Mouse (Mus musculus) neural tube, embryonic 12.5 days (tissue): Measurements from ENCODE around the gene Bcl11a. TPM values are rescaled to one million over a fixed set of nuclear protein-coding genes. Genes with fewer than 3 reads are reported as not detected.

Source experiments
- ATAC-seq: fragments of 200-750 bp; cut with Nextera tagmentation; 2 replicates; pipeline ENCODE4 v1.8.0; 2017; ENCODE audit warnings: low read depth, mild to moderate bottlenecking, moderate TSS enrichment, moderate library complexity; ENCODE audit not compliant: low FRiP score
- H3K27ac ChIP-seq: fragments of 300-500 bp; sonication (generic); 2 replicates; pipeline ENCODE4 v1.5.1; 2016
- H3K27me3 ChIP-seq: fragments of 300-500 bp; sonication (generic); replicated peaks from 2 replicates; pipeline ENCODE4 v1.6.1; 2016; ENCODE audit warnings: mild to moderate bottlenecking
- H3K36me3 ChIP-seq: fragments of 300-500 bp; sonication (generic); 2 replicates; pipeline ENCODE4 v1.6.1; 2016; ENCODE audit warnings: mild to moderate bottlenecking
- H3K4me1 ChIP-seq: fragments of 300-500 bp; sonication (generic); 2 replicates; pipeline ENCODE4 v1.6.1; 2016
- H3K4me2 ChIP-seq: fragments of 300-500 bp; sonication (generic); replicated peaks from 2 replicates; pipeline ENCODE4 v1.6.1; 2016; ENCODE audit warnings: mild to moderate bottlenecking
- H3K4me3 ChIP-seq: fragments of 300-500 bp; sonication (generic); 2 replicates; pipeline ENCODE4 v1.5.1; 2016
- H3K9ac ChIP-seq: fragments of 300-500 bp; sonication (generic); 2 replicates; pipeline ENCODE4 v1.6.1; 2016; ENCODE audit warnings: mild to moderate bottlenecking
- H3K9me3 ChIP-seq: fragments of 300-500 bp; sonication (generic); 2 replicates; pipeline ENCODE4 v1.6.1; 2016; ENCODE audit warnings: mild to moderate bottlenecking
- WGBS: fragments of 180-500 bp; shearing (Covaris S2); methylation state at CpG from one replicate; pipeline ENCODE4 v1.1.7; 2016; 5-methylcytosine and 5-hydroxymethylcytosine counted together
- polyA plus RNA-seq: library from polyadenylated mRNA; unstranded; fragments of >200 nt; fragmentation: Nextera tagmentation; extraction: Ambion mirVana; gene quantifications from 2 replicates; pipeline ENCODE4 v1.2.1, GENCODE M21; 2016

Bcl11a gene
- polyA plus RNA-seq, 1 experiment from 2014 or later, result 96.6 TPM

DNA sequence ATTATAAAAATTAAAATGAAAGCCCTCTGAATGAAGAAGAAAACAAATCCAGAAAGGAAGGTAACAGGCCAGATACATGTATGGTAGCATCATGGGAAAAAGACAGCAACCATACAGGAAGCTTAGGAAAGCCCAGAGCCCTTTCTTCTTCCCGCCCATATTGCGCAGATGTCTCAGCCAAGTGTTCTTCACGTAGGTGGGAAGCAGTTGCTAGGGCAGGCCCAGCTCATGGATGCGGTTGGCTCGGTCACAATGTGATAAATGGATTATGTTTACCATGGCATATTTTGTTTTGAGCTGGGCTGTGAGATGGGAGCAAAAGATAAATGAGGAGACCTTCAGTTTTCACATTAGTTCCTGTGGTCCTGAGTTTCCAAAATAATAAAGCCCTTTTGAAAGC lies 29.6 kb downstream of the Bcl11a start:
- no peak overlapping the region for H3K4me3 ChIP-seq
- H3K4me2 ChIP-seq, result no peak overlapping the region
- peaks cover 43% of the 10 kb centered on the region for H3K4me1 ChIP-seq
- 85% methylated on average over 5 of the region's 5 CpGs for WGBS
- H3K9ac ChIP-seq, result no peak overlapping the region
- H3K27ac ChIP-seq, result no peak overlapping the region
- no peaks in the 10 kb centered on the region for H3K9me3 ChIP-seq
- H3K27me3 ChIP-seq, result no peaks in the 10 kb centered on the region
- no peaks in the 10 kb centered on the region; the same call in 1 of the 2 replicates for H3K36me3 ChIP-seq
- ATAC-seq, result no peak

DNA sequence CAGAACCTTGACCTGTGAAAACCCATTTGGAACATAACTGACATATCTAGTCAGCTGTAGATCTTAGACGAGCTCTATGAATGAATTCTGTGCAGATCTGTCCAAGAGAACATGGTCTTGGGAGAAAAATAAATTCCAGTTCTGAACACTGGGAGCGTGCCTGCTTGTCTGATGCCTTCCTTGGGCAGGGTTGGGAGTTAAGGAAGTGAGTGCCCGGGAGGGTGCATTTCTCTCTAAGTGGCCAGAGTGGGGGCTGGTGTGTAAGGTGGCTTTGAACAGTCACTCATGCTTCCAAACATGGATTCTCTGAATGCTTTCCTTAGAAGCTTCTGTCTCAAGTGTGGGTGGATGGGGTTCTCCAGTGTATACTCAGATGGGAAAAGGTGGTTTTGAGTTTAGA lies 31.1 kb downstream of the Bcl11a start:
- ATAC-seq, result no peak
- Histone ChIP-seq H3K27ac (no peak overlapping the region), H3K4me3 (no peak overlapping the region), H3K9ac (no peak overlapping the region), H3K4me2 (no peak overlapping the region), H3K9me3 (no peaks in the 10 kb centered on the region), H3K4me1 (peaks cover 33% of the 10 kb centered on the region), H3K27me3 (no peaks in the 10 kb centered on the region), H3K36me3 (no peaks in the 10 kb centered on the region; the same call in 1 of the 2 replicates)
- 83% methylated on average over 3 of the region's 3 CpGs for WGBS

DNA sequence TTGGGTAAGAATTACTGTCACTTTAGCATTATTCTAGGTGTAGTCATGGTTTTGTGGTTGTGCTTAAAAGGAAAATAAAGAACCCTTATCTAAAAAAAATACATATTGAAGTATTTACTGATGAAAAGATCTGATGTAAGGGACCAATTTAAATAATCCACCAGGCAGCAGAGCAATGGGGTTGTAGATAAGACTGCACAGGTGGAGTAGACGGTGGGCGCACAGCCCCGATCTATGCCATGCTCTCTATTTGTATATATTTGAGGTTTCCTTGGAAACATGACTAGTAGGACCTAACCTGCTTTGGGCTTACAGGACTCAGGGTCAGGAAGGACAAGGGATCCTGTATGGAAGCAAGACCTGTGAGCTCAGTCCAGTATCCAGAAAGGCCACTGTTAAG lies 31.5 kb downstream of the Bcl11a start:
- H3K4me1 ChIP-seq, result peaks cover 33% of the 10 kb centered on the region
- no peak overlapping the region for H3K27ac ChIP-seq
- no peak overlapping the region for H3K4me3 ChIP-seq
- H3K4me2 ChIP-seq, result no peak overlapping the region
- H3K27me3 ChIP-seq, result no peaks in the 10 kb centered on the region
- WGBS, result 98% methylated on average over 3 of the region's 3 CpGs
- no peak for ATAC-seq
- no peaks in the 10 kb centered on the region for H3K9me3 ChIP-seq
- no peaks in the 10 kb centered on the region; the same call in 1 of the 2 replicates for H3K36me3 ChIP-seq
- no peak overlapping the region for H3K9ac ChIP-seq

DNA sequence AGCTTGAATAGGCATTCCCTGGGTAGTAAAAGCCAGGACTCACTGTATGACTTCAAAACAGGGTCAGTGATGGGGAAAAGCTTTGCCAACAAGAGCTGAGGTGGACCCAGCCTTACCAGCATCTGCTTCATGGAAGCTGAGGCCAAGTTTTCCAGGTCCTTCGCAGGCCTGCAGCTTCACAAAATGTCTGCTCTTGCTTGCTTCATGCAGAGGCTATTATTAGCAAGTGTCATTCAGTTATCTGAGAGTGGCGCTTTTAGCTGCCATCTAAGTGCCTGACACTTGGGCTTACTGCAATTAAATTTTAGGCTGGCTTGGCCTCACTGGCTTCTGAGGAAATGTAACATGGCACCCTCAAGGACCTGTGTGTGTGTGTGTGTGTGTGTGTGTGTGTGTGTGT lies 32.3 kb downstream of the Bcl11a start:
- WGBS, result 83% methylated on average over 2 of the region's 2 CpGs
- no peak for ATAC-seq
- Histone ChIP-seq H3K9me3 (no peaks in the 10 kb centered on the region), H3K4me3 (no peak overlapping the region), H3K4me2 (no peak overlapping the region), H3K27me3 (no peaks in the 10 kb centered on the region), H3K4me1 (peaks cover 36% of the 10 kb centered on the region), H3K9ac (no peak overlapping the region), H3K27ac (no peak overlapping the region), H3K36me3 (no peaks in the 10 kb centered on the region; the same call in 1 of the 2 replicates)

DNA sequence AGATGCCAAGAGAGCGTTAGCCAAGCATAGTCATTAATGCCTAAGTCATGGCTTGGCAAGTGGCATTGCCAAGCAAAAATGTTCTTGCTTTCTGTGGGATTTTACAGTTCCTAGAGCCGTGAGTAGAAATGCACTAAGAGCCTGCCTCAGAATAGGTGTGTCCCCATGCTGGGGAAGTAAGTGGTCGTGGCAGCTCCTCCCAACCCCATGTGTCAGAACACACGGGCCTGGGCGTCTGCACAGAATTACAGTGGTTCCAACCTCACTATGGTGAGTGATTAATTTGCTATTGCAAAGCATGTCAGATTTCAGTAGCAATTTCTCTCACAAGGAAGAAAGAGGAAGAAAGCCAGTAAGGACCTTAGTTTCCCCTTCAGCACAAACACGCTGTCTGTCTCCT lies 33.9 kb downstream of the Bcl11a start:
- H3K36me3 ChIP-seq, result peaks cover 6% of the 10 kb centered on the region; the same call in 1 of the 2 replicates
- no peak for ATAC-seq
- H3K4me3 ChIP-seq, result no peak overlapping the region
- no peaks in the 10 kb centered on the region for H3K27me3 ChIP-seq
- H3K4me1 ChIP-seq, result peaks cover 37% of the 10 kb centered on the region
- H3K27ac ChIP-seq, result no peak overlapping the region
- H3K9me3 ChIP-seq, result no peaks in the 10 kb centered on the region
- no peak overlapping the region for H3K9ac ChIP-seq
- WGBS, result 54% methylated on average over 6 of the region's 6 CpGs
- H3K4me2 ChIP-seq, result no peak overlapping the region

DNA sequence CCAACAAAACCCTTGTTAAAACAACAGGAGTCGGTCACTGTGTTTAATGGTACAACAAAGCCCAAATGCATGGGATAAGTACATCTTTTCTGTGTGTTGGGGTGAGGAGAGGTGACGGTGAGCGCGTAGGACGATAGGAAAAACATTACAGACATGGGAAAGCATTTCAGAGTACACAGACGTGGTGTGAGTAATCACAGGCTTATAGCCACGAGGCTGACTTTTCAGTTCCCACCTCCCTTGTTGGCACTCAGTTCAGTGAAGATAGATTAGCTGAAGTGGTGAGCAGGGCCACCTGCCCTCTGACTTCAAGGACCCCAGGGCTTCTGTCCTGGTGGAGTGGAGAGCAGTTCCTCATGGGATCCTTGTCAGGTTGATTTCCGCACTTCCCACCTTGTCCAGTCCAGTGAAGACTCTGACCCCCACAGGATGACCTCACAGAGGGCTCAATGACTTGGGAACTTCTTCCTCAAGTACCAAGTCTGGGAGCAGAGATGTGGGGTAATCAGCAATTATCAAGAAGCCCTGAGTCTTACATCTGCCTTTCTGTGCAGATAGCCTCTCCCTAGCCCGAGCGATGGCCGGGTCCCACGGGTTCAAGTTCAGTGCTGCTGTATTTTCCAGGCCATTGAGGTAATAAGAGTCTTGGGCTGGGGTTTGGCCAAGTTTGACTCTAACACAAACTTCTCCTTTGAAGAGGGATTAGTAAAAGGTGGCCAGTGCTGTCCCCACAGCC lies 37.3 kb downstream of the Bcl11a start:
- no peak for ATAC-seq
- WGBS, result 71% methylated on average over 12 of the region's 12 CpGs

DNA sequence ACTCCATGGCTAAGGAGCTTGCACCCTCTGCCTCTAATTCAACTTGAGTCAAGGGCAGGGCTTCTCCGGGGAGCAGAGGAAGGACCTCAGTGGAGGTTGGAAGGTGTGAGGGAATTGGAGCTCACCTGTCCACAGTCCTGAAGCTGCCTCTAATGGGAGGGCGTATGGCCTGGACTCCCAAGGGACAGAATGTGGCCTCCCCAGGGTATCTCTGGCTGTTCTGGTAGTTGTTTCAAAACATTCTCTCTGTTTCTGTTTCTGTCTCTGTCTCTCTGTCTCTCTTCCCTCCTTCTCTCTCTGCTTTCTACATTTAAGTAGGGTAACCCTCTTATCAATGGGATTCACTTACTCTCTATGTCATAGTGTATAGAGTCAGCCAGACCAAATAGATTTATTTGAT lies 38.2 kb downstream of the Bcl11a start:
- no peak overlapping the region for H3K4me2 ChIP-seq
- no peak overlapping the region for H3K4me3 ChIP-seq
- H3K36me3 ChIP-seq, result peaks cover 17% of the 10 kb centered on the region; the same call in 1 of the 2 replicates
- H3K9me3 ChIP-seq, result no peaks in the 10 kb centered on the region
- H3K27ac ChIP-seq, result no peak overlapping the region
- WGBS, result 94% methylated on average over 2 of the region's 2 CpGs
- H3K4me1 ChIP-seq, result peaks cover 49% of the 10 kb centered on the region
- no peak for ATAC-seq
- H3K27me3 ChIP-seq, result no peaks in the 10 kb centered on the region
- H3K9ac ChIP-seq, result no peak overlapping the region

More for the DNA sequence above, 37.3 kb downstream of the Bcl11a start:
- no peak overlapping the region for H3K4me2 ChIP-seq
- no peaks in the 10 kb centered on the region for H3K9me3 ChIP-seq
- H3K4me3 ChIP-seq, result no peak overlapping the region
- H3K9ac ChIP-seq, result no peak overlapping the region
- no peak overlapping the region for H3K27ac ChIP-seq
- H3K36me3 ChIP-seq, result peaks cover 17% of the 10 kb centered on the region; the same call in 1 of the 2 replicates
- H3K4me1 ChIP-seq, result peaks cover 48% of the 10 kb centered on the region
- H3K27me3 ChIP-seq, result no peaks in the 10 kb centered on the region

DNA sequence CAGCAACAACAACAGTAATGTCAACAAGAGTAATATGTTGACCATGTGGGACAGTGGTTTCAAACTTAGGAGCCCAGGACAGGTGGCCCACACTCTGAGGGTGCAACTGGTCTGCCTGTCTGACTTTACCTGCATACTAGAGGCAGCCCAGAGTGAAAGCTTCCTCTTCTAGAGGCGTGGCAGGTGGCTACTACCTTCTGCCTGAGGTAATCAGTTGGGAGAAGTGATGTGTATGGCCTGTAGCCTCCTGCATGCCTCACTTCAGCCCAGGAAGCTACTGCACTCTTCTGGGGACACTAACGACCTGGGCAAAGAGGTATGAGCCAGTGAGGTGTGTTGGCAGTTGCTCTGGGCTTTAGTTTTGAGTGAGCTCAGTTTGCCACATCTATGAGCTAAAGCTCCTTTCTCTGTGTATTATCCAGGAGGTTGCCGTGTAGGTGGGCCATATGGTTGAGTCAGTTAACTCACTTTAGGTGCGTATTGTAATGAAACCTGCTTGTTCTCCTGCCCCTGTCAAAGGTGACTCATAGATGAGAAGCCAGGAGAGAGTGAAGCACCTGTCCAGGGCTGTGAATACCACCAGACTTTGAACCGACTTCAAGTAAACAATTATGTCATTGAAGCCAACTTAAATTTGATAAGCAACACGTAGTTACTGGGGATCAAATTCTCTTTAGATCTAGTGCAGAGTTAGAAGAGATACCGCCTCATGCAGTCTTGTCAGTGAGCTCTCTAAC lies 38.9 kb downstream of the Bcl11a start:
- WGBS, result 93% methylated on average over 7 of the region's 7 CpGs
- Histone ChIP-seq H3K4me1 (peaks cover 50% of the 10 kb centered on the region), H3K9me3 (no peaks in the 10 kb centered on the region)

DNA sequence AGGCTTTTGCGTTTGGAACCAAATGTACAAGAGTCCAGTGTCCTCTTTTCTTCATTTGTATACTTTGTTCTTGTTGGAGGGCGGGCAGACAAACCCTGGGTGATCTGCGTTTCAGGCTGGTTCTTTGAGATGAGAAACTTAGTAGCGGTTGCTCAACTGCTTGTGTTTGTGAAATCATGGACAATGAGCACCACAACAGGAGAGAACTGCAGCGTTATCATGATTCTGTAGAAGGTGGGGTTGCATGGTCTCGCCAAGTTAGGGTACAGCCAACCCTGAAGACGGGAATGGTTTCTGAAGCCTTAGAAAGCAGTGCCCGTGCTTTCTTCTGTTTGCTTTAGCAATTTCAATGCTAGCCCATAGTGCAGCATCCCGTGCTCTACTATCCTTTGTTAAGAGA lies 43.3 kb downstream of the Bcl11a start:
- ATAC-seq, result no peak
- Histone ChIP-seq H3K4me3 (no peak overlapping the region), H3K36me3 (peaks cover 13% of the 10 kb centered on the region; the same call in 1 of the 2 replicates), H3K27me3 (no peaks in the 10 kb centered on the region), H3K4me1 (peaks cover 47% of the 10 kb centered on the region), H3K9me3 (no peaks in the 10 kb centered on the region), H3K4me2 (no peak overlapping the region), H3K27ac (no peak overlapping the region), H3K9ac (no peak overlapping the region)
- WGBS, result 83% methylated on average over 9 of the region's 9 CpGs

More for the DNA sequence above, 38.9 kb downstream of the Bcl11a start:
- Histone ChIP-seq H3K36me3 (peaks cover 17% of the 10 kb centered on the region; the same call in 1 of the 2 replicates), H3K27ac (no peak overlapping the region), H3K9ac (no peak overlapping the region), H3K4me3 (no peak overlapping the region), H3K27me3 (no peaks in the 10 kb centered on the region), H3K4me2 (no peak overlapping the region)
- ATAC-seq, result no peak

DNA sequence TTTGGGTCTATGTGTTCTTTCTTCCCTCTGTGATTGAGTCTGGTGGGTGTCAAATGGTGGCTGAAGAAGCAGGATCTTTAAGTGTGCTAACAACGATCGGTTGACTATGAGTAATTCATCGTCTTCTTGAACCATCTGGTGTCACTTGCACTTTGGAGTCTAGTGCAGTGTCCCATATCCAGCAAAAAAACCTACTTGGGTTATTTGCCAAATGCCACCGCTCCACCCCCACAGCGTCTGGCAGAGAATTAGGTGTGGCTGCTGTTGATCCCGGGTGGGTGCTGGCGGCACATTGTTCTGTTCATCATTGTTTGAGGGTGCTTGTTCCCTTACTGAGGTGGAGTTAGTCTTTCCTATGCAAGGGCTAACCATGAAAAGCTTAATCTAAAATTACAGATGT lies 45.0 kb downstream of the Bcl11a start:
- H3K27ac ChIP-seq, result no peak overlapping the region
- no peaks in the 10 kb centered on the region for H3K9me3 ChIP-seq
- ATAC-seq, result no peak
- no peaks in the 10 kb centered on the region for H3K27me3 ChIP-seq
- peaks cover 2% of the 10 kb centered on the region; the same call in 1 of the 2 replicates for H3K36me3 ChIP-seq
- WGBS, result 90% methylated on average over 7 of the region's 7 CpGs
- no peak overlapping the region for H3K9ac ChIP-seq
- H3K4me1 ChIP-seq, result peaks cover 49% of the 10 kb centered on the region
- no peak overlapping the region for H3K4me2 ChIP-seq
- H3K4me3 ChIP-seq, result no peak overlapping the region

DNA sequence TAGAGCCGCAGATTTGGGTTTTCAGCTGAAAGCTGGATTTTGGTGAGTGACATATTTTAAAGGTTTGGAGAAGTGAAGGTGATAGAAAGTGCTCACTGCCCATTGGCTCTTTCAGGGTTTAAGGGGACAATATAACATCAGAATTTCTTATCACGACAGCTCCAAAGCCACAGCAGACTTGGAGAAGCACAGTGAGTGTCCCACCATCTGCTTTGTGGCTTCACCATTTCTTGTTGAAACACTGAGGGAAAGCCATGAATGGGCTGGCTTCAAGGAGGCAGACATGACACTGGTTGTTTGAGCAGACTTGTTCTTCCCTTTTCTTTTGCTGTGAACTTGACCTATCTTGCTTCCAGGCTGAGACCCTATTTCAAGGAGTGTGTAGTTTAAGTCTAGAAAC lies 46.1 kb downstream of the Bcl11a start:
- no peak overlapping the region for H3K4me3 ChIP-seq
- no peak overlapping the region for H3K4me2 ChIP-seq
- H3K36me3 ChIP-seq, result no peaks in the 10 kb centered on the region
- no peaks in the 10 kb centered on the region for H3K9me3 ChIP-seq
- peaks cover 41% of the 10 kb centered on the region for H3K4me1 ChIP-seq
- H3K27ac ChIP-seq, result no peak overlapping the region
- H3K27me3 ChIP-seq, result no peaks in the 10 kb centered on the region
- no peak for ATAC-seq
- H3K9ac ChIP-seq, result no peak overlapping the region
- 83% methylated on average over 2 of the region's 2 CpGs for WGBS

DNA sequence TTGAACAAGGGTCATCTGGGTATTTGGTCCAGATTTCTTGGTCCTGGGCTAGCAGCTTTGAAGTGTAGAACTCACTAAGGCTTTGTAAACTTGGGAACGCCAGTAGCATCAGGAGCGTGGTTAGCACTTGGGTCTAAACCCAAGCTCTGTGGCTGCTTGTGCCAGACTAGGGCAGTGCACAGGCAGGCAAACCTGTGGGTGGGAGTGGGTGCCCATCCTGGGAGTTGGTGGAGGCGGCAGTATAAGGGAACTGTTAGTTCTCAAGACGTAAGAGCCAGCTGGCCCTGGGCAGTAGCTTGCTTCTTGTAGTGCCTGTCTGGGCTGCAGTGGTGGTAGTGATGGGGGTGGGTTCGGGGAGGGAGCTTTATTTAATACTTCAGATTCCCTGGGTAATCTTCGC lies 47.2 kb downstream of the Bcl11a start:
- no peaks in the 10 kb centered on the region for H3K9me3 ChIP-seq
- no peak for ATAC-seq
- H3K36me3 ChIP-seq, result peaks cover 3% of the 10 kb centered on the region
- peaks cover 30% of the 10 kb centered on the region for H3K4me1 ChIP-seq
- no peak overlapping the region for H3K4me2 ChIP-seq
- no peak overlapping the region for H3K27ac ChIP-seq
- 86% methylated on average over 6 of the region's 6 CpGs for WGBS
- no peaks in the 10 kb centered on the region for H3K27me3 ChIP-seq
- no peak overlapping the region for H3K9ac ChIP-seq
- H3K4me3 ChIP-seq, result no peak overlapping the region
